Mouse (Mus musculus): ENCODE data around the gene Gm15557. TPM values are rescaled to one million over a fixed set of nuclear protein-coding genes. Genes with fewer than 3 reads are reported as not detected.
A peak's percentile ranks its signal among the peaks of the same experiment; 100 is the strongest.

The Gm15557 gene
- polyA plus RNA-seq, 1 experiment from 2014 or later: not detected

GRCm38 (mm10) chr2:155956134-155957059, 15.9 kb downstream of the Gm15557 start, which contains the start of gene Cep250:
Cep250 (plus strand) TSS chr2:155956458.
- H3K9me3 ChIP-seq: no peaks in the 10 kb centered on the region
- peak within 1 kb of the TSS; percentile 94 for H3K4me3 ChIP-seq
- H3K4me2 ChIP-seq: peak within 1 kb of the TSS; percentile 72
- peak within 1 kb of the TSS; percentile 92 for H3K27ac ChIP-seq (replicated peaks)
- ATAC-seq (ENCODE audit: low read depth): peak; percentile 96
- H3K36me3 ChIP-seq: 0 out of 2 replicates have a peak, but pooled peaks cover 3% of the 10 kb centered on the region
- H3K27me3 ChIP-seq: peaks cover 6% of the 10 kb centered on the region
- H3K9ac ChIP-seq: peak within 1 kb of the TSS; percentile 93
- WGBS: under 1% methylated on average over 59 of the region's 59 CpGs
- peaks cover 10% of the 10 kb centered on the region for H3K4me1 ChIP-seq (replicated peaks)

GRCm38 (mm10) chr2:155959981-155960380, 19.5 kb downstream of the Gm15557 start:
- no peak overlapping the region for H3K4me3 ChIP-seq
- no peak overlapping the region for H3K27ac ChIP-seq (replicated peaks)
- no peak overlapping the region for H3K9ac ChIP-seq
- peaks cover 25% of the 10 kb centered on the region for H3K36me3 ChIP-seq
- 89% methylated on average over 5 of the region's 5 CpGs for WGBS
- H3K4me1 ChIP-seq (replicated peaks): peaks cover 24% of the 10 kb centered on the region
- H3K27me3 ChIP-seq: no peaks in the 10 kb centered on the region
- H3K9me3 ChIP-seq: no peaks in the 10 kb centered on the region
- ATAC-seq (ENCODE audit: low read depth): no peak
- no peak overlapping the region for H3K4me2 ChIP-seq

GRCm38 (mm10) chr2:155961862-155962261, 21.3 kb downstream of the Gm15557 start:
- Histone ChIP-seq H3K27ac (replicated peaks) (no peak overlapping the region; the same call in 1 of the 2 replicates), H3K27me3 (no peaks in the 10 kb centered on the region), H3K9ac (no peak overlapping the region), H3K4me2 (no peak overlapping the region), H3K4me3 (no peak overlapping the region), H3K36me3 (peaks cover 43% of the 10 kb centered on the region), H3K4me1 (replicated peaks) (peaks cover 23% of the 10 kb centered on the region), H3K9me3 (no peaks in the 10 kb centered on the region)
- 64% methylated on average over 10 of the region's 10 CpGs for WGBS
- ATAC-seq (ENCODE audit: low read depth): no peak

GRCm38 (mm10) chr2:155962991-155963390, 22.5 kb downstream of the Gm15557 start:
- Histone ChIP-seq H3K36me3 (peaks cover 54% of the 10 kb centered on the region), H3K4me1 (replicated peaks) (peaks cover 13% of the 10 kb centered on the region), H3K9ac (no peak overlapping the region), H3K27ac (replicated peaks) (peak overlapping the region; percentile 65), H3K27me3 (no peaks in the 10 kb centered on the region), H3K4me2 (no peak overlapping the region), H3K4me3 (no peak overlapping the region), H3K9me3 (no peaks in the 10 kb centered on the region)
- ATAC-seq (ENCODE audit: low read depth): 0 out of 2 replicates have a peak, but pooled peaks have one; percentile 19
- 42% methylated on average over 1 of the region's 1 CpGs for WGBS

- Histone ChIP-seq H3K27ac (replicated peaks) (no peak overlapping the region), H3K27me3 (no peaks in the 10 kb centered on the region), H3K9me3 (no peaks in the 10 kb centered on the region), H3K4me3 (no peak overlapping the region), H3K9ac (no peak overlapping the region), H3K4me2 (no peak overlapping the region), H3K36me3 (peaks cover 90% of the 10 kb centered on the region), H3K4me1 (replicated peaks) (no peaks in the 10 kb centered on the region)
- no peak for ATAC-seq (ENCODE audit: low read depth)
- 88% methylated on average over 6 of the region's 6 CpGs for WGBS
Observed at GRCm38 (mm10) chr2:155973348-155973747, 32.8 kb downstream of the Gm15557 start.

- no peaks in the 10 kb centered on the region for H3K9me3 ChIP-seq
- 86% methylated on average over 14 of the region's 14 CpGs for WGBS
- no peak overlapping the region for H3K27ac ChIP-seq (replicated peaks)
- no peaks in the 10 kb centered on the region for H3K4me1 ChIP-seq (replicated peaks)
- H3K4me2 ChIP-seq: no peak overlapping the region
- H3K4me3 ChIP-seq: no peak overlapping the region
- no peak for ATAC-seq (ENCODE audit: low read depth)
- H3K36me3 ChIP-seq: peaks cover 87% of the 10 kb centered on the region
- no peak overlapping the region for H3K9ac ChIP-seq
- H3K27me3 ChIP-seq: no peaks in the 10 kb centered on the region
Observed at GRCm38 (mm10) chr2:155974087-155974731, 33.7 kb downstream of the Gm15557 start.

- H3K4me1 ChIP-seq (replicated peaks): no peaks in the 10 kb centered on the region
- peaks cover 92% of the 10 kb centered on the region for H3K36me3 ChIP-seq
- H3K27ac ChIP-seq (replicated peaks): no peak overlapping the region
Observed at GRCm38 (mm10) chr2:155979328-155979991, 38.9 kb downstream of the Gm15557 start.

GRCm38 (mm10) chr2:155985776-155986175, 45.2 kb downstream of the Gm15557 start:
- H3K36me3 ChIP-seq: peaks cover 100% of the 10 kb centered on the region
- H3K27ac ChIP-seq (replicated peaks): no peak overlapping the region
- 0 out of 2 replicates have a peak overlapping the region, but pooled peaks have one; percentile 1 for H3K9ac ChIP-seq
- H3K4me1 ChIP-seq (replicated peaks): no peaks in the 10 kb centered on the region
- H3K27me3 ChIP-seq: no peaks in the 10 kb centered on the region
- H3K4me3 ChIP-seq: no peak overlapping the region
- no peaks in the 10 kb centered on the region for H3K9me3 ChIP-seq
- ATAC-seq (ENCODE audit: low read depth): no peak
- WGBS: 92% methylated on average over 7 of the region's 7 CpGs
- H3K4me2 ChIP-seq: no peak overlapping the region

More at GRCm38 (mm10) chr2:155979328-155979991, 38.9 kb downstream of the Gm15557 start:
- Histone ChIP-seq H3K9ac (no peak overlapping the region), H3K4me2 (no peak overlapping the region), H3K27me3 (no peaks in the 10 kb centered on the region), H3K9me3 (no peaks in the 10 kb centered on the region), H3K4me3 (no peak overlapping the region)
- no peak for ATAC-seq (ENCODE audit: low read depth)
- 83% methylated on average over 5 of the region's 5 CpGs for WGBS

GRCm38 (mm10) chr2:155987131-155987530, 46.6 kb downstream of the Gm15557 start:
- no peak overlapping the region for H3K4me3 ChIP-seq
- H3K27me3 ChIP-seq: no peaks in the 10 kb centered on the region
- no peaks in the 10 kb centered on the region for H3K9me3 ChIP-seq
- peaks cover 100% of the 10 kb centered on the region for H3K36me3 ChIP-seq
- no peaks in the 10 kb centered on the region for H3K4me1 ChIP-seq (replicated peaks)
- no peak overlapping the region for H3K9ac ChIP-seq
- WGBS: 95% methylated on average over 6 of the region's 6 CpGs
- H3K27ac ChIP-seq (replicated peaks): no peak overlapping the region
- no peak overlapping the region for H3K4me2 ChIP-seq
- ATAC-seq (ENCODE audit: low read depth): no peak

GRCm38 (mm10) chr2:155989085-155989484, 48.6 kb downstream of the Gm15557 start:
- H3K9ac ChIP-seq: no peak overlapping the region
- H3K4me3 ChIP-seq: no peak overlapping the region
- peaks cover 100% of the 10 kb centered on the region for H3K36me3 ChIP-seq
- WGBS: 87% methylated on average over 4 of the region's 4 CpGs
- ATAC-seq (ENCODE audit: low read depth): no peak
- no peaks in the 10 kb centered on the region for H3K4me1 ChIP-seq (replicated peaks)
- no peaks in the 10 kb centered on the region for H3K9me3 ChIP-seq
- H3K27me3 ChIP-seq: no peaks in the 10 kb centered on the region
- no peak overlapping the region for H3K27ac ChIP-seq (replicated peaks)
- H3K4me2 ChIP-seq: no peak overlapping the region

GRCm38 (mm10) chr2:155991151-155991550, 50.6 kb downstream of the Gm15557 start:
- Histone ChIP-seq H3K4me3 (no peak overlapping the region), H3K36me3 (peaks cover 100% of the 10 kb centered on the region), H3K9me3 (no peaks in the 10 kb centered on the region), H3K4me2 (no peak overlapping the region), H3K27me3 (no peaks in the 10 kb centered on the region), H3K27ac (replicated peaks) (no peak overlapping the region), H3K9ac (no peak overlapping the region), H3K4me1 (replicated peaks) (no peaks in the 10 kb centered on the region)
- 95% methylated on average over 10 of the region's 10 CpGs for WGBS
- ATAC-seq (ENCODE audit: low read depth): no peak

All from neural tube, embryonic 13.5 days (tissue).